Mouse (Mus musculus): ENCODE results near the gene Sema6d. TPM values are rescaled to one million over a fixed set of nuclear protein-coding genes. Genes with fewer than 3 reads are reported as not detected.

Gene Sema6d
- 26.6 and 45.4 TPM in 2 replicates for polyA plus RNA-seq (2012; rRNA removed)

GRCm38 (mm10) chr2:124089813-124090230, at the start of gene Sema6d:
TSS of gene Sema6d (plus strand) at chr2:124089969.
- TF ChIP-seq CTCF (IDR thresholded peaks at IDR 0.05; ENCODE audit: borderline replicate concordance, extremely low read depth, insufficient read depth, insufficient read length): no peak
- no peak for TF ChIP-seq POLR2A (IDR thresholded peaks at IDR 0.05; ENCODE audit: borderline replicate concordance, extremely low read depth, insufficient read depth, insufficient read length, poor library complexity, severe bottlenecking)

DNA sequence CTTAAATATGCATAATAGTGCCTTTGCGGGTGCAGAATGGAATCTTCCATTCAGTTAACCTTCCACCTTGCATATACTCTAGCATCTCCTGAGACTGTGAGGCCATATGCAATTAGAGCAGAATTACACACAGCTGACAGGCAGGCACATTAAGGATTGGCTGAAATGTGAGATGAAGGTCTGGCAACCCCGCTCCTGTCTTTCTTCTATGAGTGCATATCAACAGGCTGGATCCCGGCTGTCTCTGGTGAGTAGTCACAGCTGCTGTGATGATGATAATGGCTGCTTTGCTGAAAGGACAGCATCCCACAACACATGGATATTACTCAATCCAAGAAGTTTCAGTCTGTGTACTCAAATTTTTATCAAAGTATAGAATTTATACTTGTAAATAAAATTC, 29.9 kb upstream of the Sema6d start:
- TF ChIP-seq CTCF (IDR thresholded peaks at IDR 0.05; ENCODE audit: borderline replicate concordance, extremely low read depth, insufficient read depth, insufficient read length): no peak
- TF ChIP-seq POLR2A (IDR thresholded peaks at IDR 0.05; ENCODE audit: borderline replicate concordance, extremely low read depth, insufficient read depth, insufficient read length, poor library complexity, severe bottlenecking): no peak
- DNase-seq (ENCODE audit: low read depth): no peak

More at GRCm38 (mm10) chr2:124089813-124090230, at the start of gene Sema6d:
- DNase-seq (ENCODE audit: low read depth): peak; percentile 54

DNA sequence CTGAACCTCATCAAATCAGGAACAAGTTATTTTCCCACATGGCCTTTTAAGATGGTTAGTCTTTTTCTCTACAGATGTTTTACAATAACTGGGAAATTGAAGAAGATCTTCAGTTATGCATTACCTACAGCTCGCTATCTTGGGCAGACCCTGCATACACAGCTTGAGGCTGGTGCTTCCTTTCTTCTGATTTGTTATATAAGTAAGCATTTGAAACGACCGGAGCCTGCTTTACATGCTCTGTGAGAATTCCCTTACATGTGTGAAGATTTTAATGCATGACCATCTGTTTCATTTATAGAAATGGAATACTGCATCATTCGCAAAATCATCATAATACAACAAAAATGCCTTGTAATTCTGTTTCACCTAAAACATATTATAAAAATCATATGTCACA, 21.4 kb upstream of the Sema6d start:
- TF ChIP-seq CTCF (IDR thresholded peaks at IDR 0.05; ENCODE audit: borderline replicate concordance, extremely low read depth, insufficient read depth, insufficient read length): no peak
- TF ChIP-seq POLR2A (IDR thresholded peaks at IDR 0.05; ENCODE audit: borderline replicate concordance, extremely low read depth, insufficient read depth, insufficient read length, poor library complexity, severe bottlenecking): no peak
- peak; percentile 40 for DNase-seq (ENCODE audit: low read depth)

GRCm38 (mm10) chr2:124070664-124071063, 19.1 kb upstream of the Sema6d start:
- no peak for TF ChIP-seq POLR2A (IDR thresholded peaks at IDR 0.05; ENCODE audit: borderline replicate concordance, extremely low read depth, insufficient read depth, insufficient read length, poor library complexity, severe bottlenecking)
- TF ChIP-seq CTCF (IDR thresholded peaks at IDR 0.05; ENCODE audit: borderline replicate concordance, extremely low read depth, insufficient read depth, insufficient read length): no peak

DNA sequence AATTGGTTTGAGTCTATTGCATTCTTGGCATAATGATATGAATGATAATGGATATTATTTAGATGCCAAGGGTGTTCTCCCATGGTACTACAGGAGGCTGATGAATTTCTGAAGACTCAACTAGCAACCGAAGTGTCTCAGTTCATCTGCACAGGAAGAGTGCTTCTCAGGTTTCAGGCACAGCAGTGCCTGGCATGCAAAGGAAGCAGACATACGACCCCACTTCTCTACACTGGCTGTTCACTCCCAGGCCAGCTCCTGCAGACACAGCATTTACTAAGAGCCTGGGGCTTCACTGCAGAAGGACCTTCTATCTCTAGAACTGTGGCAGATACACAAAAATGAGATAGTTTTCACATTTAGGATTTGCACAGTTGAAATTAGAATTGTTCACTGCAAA, 18.4 kb upstream of the Sema6d start:
- TF ChIP-seq POLR2A (IDR thresholded peaks at IDR 0.05; ENCODE audit: borderline replicate concordance, extremely low read depth, insufficient read depth, insufficient read length, poor library complexity, severe bottlenecking): no peak
- no peak for TF ChIP-seq CTCF (IDR thresholded peaks at IDR 0.05; ENCODE audit: borderline replicate concordance, extremely low read depth, insufficient read depth, insufficient read length)

More at GRCm38 (mm10) chr2:124070664-124071063, 19.1 kb upstream of the Sema6d start:
- DNase-seq (ENCODE audit: low read depth): no peak

GRCm38 (mm10) chr2:124090231-124091141, 717 bp downstream of the Sema6d start:
- DNase-seq (ENCODE audit: low read depth): peak; percentile 51
- TF ChIP-seq CTCF (IDR thresholded peaks at IDR 0.05; ENCODE audit: borderline replicate concordance, extremely low read depth, insufficient read depth, insufficient read length) (no peak), POLR2A (IDR thresholded peaks at IDR 0.05; ENCODE audit: borderline replicate concordance, extremely low read depth, insufficient read depth, insufficient read length, poor library complexity, severe bottlenecking) (no peak)

More for the DNA sequence above, 18.4 kb upstream of the Sema6d start:
- no peak for DNase-seq (ENCODE audit: low read depth)

GRCm38 (mm10) chr2:124099697-124100096, 9.9 kb downstream of the Sema6d start:
- TF ChIP-seq CTCF (IDR thresholded peaks at IDR 0.05; ENCODE audit: borderline replicate concordance, extremely low read depth, insufficient read depth, insufficient read length): peak; percentile 42; the same call in 1 of the 2 replicates
- TF ChIP-seq POLR2A (IDR thresholded peaks at IDR 0.05; ENCODE audit: borderline replicate concordance, extremely low read depth, insufficient read depth, insufficient read length, poor library complexity, severe bottlenecking): no peak
- peak; percentile 54 for DNase-seq (ENCODE audit: low read depth)

DNA sequence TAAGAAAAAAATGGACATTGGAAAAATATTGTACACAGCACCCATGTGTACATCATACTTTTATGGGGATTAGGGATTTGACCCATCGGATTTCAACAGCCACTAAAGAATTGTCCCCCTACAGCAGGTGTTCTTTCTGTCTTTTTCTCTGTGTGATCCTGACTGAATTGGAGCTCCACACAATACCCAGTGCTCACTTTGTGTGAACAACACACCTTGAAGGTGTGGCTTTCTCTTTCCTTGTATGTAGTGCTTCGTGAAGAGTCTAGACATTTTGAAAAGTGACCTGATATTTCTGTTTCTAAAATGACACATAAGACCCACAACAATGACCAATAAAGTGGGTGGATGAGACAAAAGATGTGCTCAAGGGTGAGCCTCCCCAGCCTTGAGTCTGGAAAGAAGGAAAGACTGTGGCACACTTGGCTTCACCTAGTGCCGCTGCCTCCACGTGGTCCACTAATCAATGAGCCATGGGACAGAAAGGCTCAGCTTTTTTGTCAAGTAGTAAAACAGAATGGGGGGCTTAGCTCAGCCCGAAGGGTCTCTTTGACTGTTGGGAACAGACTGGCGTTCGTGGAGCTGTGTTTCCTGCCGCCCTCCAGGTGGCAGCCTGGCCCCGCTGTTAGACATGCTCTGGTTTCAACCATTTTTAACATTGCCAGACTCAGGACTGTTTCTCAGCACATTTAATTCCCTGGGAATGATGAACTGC, 10.9 kb downstream of the Sema6d start:
- peak; percentile 91 for DNase-seq (ENCODE audit: low read depth)
- TF ChIP-seq CTCF (IDR thresholded peaks at IDR 0.05; ENCODE audit: borderline replicate concordance, extremely low read depth, insufficient read depth, insufficient read length) (peak; percentile 95), POLR2A (IDR thresholded peaks at IDR 0.05; ENCODE audit: borderline replicate concordance, extremely low read depth, insufficient read depth, insufficient read length, poor library complexity, severe bottlenecking) (no peak)

- no peak for DNase-seq (ENCODE audit: low read depth)
- TF ChIP-seq POLR2A (IDR thresholded peaks at IDR 0.05; ENCODE audit: borderline replicate concordance, extremely low read depth, insufficient read depth, insufficient read length, poor library complexity, severe bottlenecking) (no peak), CTCF (IDR thresholded peaks at IDR 0.05; ENCODE audit: borderline replicate concordance, extremely low read depth, insufficient read depth, insufficient read length) (no peak)
These were observed 11.4 kb downstream of the Sema6d start for GRCm38 (mm10) chr2:124101201-124101517.

- TF ChIP-seq POLR2A (IDR thresholded peaks at IDR 0.05; ENCODE audit: borderline replicate concordance, extremely low read depth, insufficient read depth, insufficient read length, poor library complexity, severe bottlenecking): no peak
- no peak for TF ChIP-seq CTCF (IDR thresholded peaks at IDR 0.05; ENCODE audit: borderline replicate concordance, extremely low read depth, insufficient read depth, insufficient read length)
- peak; percentile 71 for DNase-seq (ENCODE audit: low read depth)
These were observed 11.8 kb downstream of the Sema6d start for GRCm38 (mm10) chr2:124101580-124101979.

- peak; percentile 25 for DNase-seq (ENCODE audit: low read depth)
- TF ChIP-seq CTCF (IDR thresholded peaks at IDR 0.05; ENCODE audit: borderline replicate concordance, extremely low read depth, insufficient read depth, insufficient read length) (no peak), POLR2A (IDR thresholded peaks at IDR 0.05; ENCODE audit: borderline replicate concordance, extremely low read depth, insufficient read depth, insufficient read length, poor library complexity, severe bottlenecking) (no peak)
These were observed 13.5 kb downstream of the Sema6d start for GRCm38 (mm10) chr2:124103277-124103676.

All from brain, embryonic 14.5 days (tissue).